Mouse (Mus musculus): ENCODE measurements around the gene Rars.
"Not testable (repeated sequence)": the region's sequence is repeated elsewhere in the genome, so short reads cannot be mapped to it uniquely, and the experiment has no call there.

The Rars gene

GRCm38 (mm10) chr11:35837156-35838126 is 3.1 kb upstream of the Rars start:
- DNase-seq: no peak

GRCm38 (mm10) chr11:35833270-35833669 is 1.0 kb downstream of the Rars start:
- no peak for DNase-seq

GRCm38 (mm10) chr11:35832139-35832538 is 2.2 kb downstream of the Rars start:
- no peak for DNase-seq

- no peak for DNase-seq
Observed at GRCm38 (mm10) chr11:35827714-35828113, 6.6 kb downstream of the Rars start.

- no peak for DNase-seq
Observed at GRCm38 (mm10) chr11:35816316-35816715, 18.0 kb downstream of the Rars start.

- no peak for DNase-seq
Observed at GRCm38 (mm10) chr11:35811458-35811857, 22.8 kb downstream of the Rars start.

- no peak for DNase-seq
Observed at GRCm38 (mm10) chr11:35801332-35801731, 33.0 kb downstream of the Rars start.

GRCm38 (mm10) chr11:35798874-35799273 is 35.4 kb downstream of the Rars start, which contains the start of gene Fbll1:
Gene Fbll1 (minus strand): TSS chr11:35798884.
- peak; percentile 29 for DNase-seq

GRCm38 (mm10) chr11:35798495-35798820 is 35.8 kb downstream of the Rars start:
- peak; percentile 79 for DNase-seq

- DNase-seq: peak; percentile 40
Observed at GRCm38 (mm10) chr11:35797751-35798494, 36.4 kb downstream of the Rars start.

GRCm38 (mm10) chr11:35792800-35793199 is 41.5 kb downstream of the Rars start:
- DNase-seq: not testable (repeated sequence)

GRCm38 (mm10) chr11:35788443-35788842 is 45.9 kb downstream of the Rars start:
- DNase-seq: no peak

- no peak for DNase-seq
Observed at GRCm38 (mm10) chr11:35784537-35784936, 49.8 kb downstream of the Rars start.

GRCm38 (mm10) chr11:35784002-35784401 is 50.3 kb downstream of the Rars start:
- DNase-seq: no peak

- no peak for DNase-seq
Observed at GRCm38 (mm10) chr11:35783038-35783437, 51.3 kb downstream of the Rars start.

- no peak for DNase-seq
Observed at GRCm38 (mm10) chr11:35782444-35782843, 51.9 kb downstream of the Rars start.

GRCm38 (mm10) chr11:35780336-35780735 is 54.0 kb downstream of the Rars start:
- no peak for DNase-seq

GRCm38 (mm10) chr11:35776452-35776851 is 57.9 kb downstream of the Rars start:
- DNase-seq: no peak

GRCm38 (mm10) chr11:35775606-35776005 is 58.7 kb downstream of the Rars start:
- no peak for DNase-seq

- no peak for DNase-seq
Observed at GRCm38 (mm10) chr11:35770741-35771504, 63.4 kb downstream of the Rars start.

- peak; percentile 75 for DNase-seq
Observed at GRCm38 (mm10) chr11:35769746-35770437, 64.4 kb downstream of the Rars start.

- DNase-seq: peak; percentile 90
Observed at GRCm38 (mm10) chr11:35769188-35769745, 65.0 kb downstream of the Rars start, which contains the start of gene Pank3. Gene Pank3 (plus strand): TSS chr11:35769484.

All from right cerebral cortex, postnatal 4 days (tissue).